Mouse (Mus musculus): ENCODE results near the gene Grk5. TPM values are rescaled to one million over a fixed set of nuclear protein-coding genes. Genes with fewer than 3 reads are reported as not detected.
A peak's percentile ranks its signal among the peaks of the same experiment; 100 is the strongest.

The Grk5 gene
- polyA plus RNA-seq, 1 experiment from 2014 or later: 2.7 TPM

DNA sequence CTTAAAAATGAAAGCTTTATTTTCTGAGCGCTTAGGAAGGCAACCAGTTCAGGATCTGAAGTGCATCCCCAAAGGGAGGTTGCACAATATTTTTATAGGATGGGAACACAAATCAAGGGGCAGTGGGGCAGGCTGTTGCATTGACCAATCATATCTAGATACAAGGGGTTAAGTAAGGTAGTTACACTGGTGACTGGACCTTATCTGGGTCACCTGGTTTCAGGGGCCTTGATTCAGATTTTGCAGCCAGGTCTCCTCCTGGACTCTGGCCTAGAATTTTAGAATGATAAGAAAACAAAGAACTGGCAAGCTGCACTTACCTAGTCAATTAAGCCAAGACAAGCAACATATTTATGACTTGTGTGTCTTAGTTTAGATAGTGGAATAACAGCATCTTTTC, 161.6 kb downstream of the Grk5 start:
- WGBS: 96% methylated on average over 1 of the region's 1 CpGs
- Histone ChIP-seq H3K4me3 (no peak overlapping the region), H3K36me3 (no peaks in the 10 kb centered on the region), H3K4me2 (no peak overlapping the region), H3K4me1 (replicated peaks) (no peaks in the 10 kb centered on the region), H3K9ac (no peak overlapping the region), H3K9me3 (0 out of 2 replicates have a peak, but pooled peaks cover 4% of the 10 kb centered on the region), H3K27ac (replicated peaks) (no peak overlapping the region), H3K27me3 (no peaks in the 10 kb centered on the region)
- ATAC-seq (ENCODE audit: low read depth): no peak

DNA sequence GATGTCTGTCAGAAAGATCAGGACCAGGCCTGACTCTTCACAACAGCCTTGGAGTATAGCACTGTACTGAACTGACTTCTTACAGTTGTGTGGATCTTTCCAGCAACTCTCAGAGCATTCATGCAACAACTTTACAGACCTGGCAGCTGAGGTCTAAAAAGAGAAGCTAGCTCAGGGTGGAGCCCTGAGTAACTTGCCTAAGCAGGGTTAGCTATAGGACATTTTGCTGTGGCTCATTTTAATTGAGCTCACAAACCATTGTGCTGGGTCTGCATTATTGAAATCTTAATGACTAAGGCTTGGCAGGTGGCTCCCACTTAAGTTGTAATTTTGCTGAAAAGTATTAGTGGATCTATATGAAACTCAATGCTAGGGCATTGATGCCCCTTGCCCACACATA, 162.5 kb downstream of the Grk5 start:
- 0 out of 2 replicates have a peak, but pooled peaks cover 4% of the 10 kb centered on the region for H3K9me3 ChIP-seq
- H3K36me3 ChIP-seq: no peaks in the 10 kb centered on the region
- H3K9ac ChIP-seq: no peak overlapping the region
- peaks cover 1% of the 10 kb centered on the region; the same call in 1 of the 2 replicates for H3K4me1 ChIP-seq (replicated peaks)
- ATAC-seq (ENCODE audit: low read depth): no peak
- H3K4me2 ChIP-seq: no peak overlapping the region
- H3K27me3 ChIP-seq: no peaks in the 10 kb centered on the region
- H3K27ac ChIP-seq (replicated peaks): no peak overlapping the region
- no peak overlapping the region for H3K4me3 ChIP-seq

DNA sequence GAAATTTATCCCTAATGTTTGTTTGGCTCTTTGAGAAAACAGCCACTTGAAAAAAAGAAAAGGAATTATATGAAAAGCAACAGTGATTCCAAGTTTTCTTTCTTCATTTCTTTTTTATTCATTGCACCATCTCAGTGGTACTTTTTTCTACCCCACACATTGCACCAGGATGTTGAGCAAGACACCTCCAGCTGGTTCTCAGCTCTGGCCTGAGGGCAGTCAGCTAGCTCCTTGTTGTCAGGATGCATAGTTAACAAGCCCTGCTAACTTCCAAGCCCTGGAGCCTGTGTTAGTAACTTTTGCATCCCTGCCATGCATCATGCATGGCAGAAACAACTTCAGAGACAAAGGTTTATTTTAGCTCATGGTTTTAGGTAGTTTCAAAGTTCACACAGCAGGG, 163.2 kb downstream of the Grk5 start:
- no peak overlapping the region for H3K9ac ChIP-seq
- no peak for ATAC-seq (ENCODE audit: low read depth)
- H3K4me1 ChIP-seq (replicated peaks): peaks cover 6% of the 10 kb centered on the region; the same call in 1 of the 2 replicates
- no peak overlapping the region for H3K4me2 ChIP-seq
- H3K4me3 ChIP-seq: no peak overlapping the region
- no peaks in the 10 kb centered on the region for H3K27me3 ChIP-seq
- no peaks in the 10 kb centered on the region for H3K36me3 ChIP-seq
- no peak overlapping the region for H3K27ac ChIP-seq (replicated peaks)
- H3K9me3 ChIP-seq: 0 out of 2 replicates have a peak, but pooled peaks cover 4% of the 10 kb centered on the region

DNA sequence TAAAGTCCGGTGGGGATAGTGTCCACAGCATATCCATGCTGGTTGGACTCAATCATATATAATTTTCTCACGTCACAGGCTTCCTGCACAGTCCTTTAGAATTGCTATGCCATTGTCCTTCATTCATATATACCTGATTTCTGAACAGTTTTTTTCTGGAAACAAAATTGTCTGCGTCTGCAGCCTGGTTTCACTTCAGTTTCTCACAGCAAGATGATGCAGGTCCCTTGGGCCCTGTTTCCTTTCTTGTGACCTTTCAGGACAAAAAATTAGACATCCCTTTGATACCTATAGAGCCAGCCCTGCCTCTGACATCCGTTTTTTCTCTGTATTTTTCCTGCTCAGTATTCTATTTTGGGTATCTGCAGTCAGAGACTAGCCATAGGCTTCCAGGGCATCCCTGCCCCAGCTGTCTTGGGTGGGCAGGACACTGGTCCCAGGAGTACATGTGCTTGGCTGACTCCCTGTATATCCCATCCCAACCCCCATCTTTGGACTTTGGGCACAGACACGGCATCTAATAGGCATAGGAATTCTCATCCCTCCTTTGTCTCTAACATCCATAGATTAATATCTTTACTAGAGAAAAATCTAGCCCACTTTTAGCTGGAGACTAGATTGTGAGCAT, 167.3 kb downstream of the Grk5 start:
- Histone ChIP-seq H3K27ac (replicated peaks) (no peak overlapping the region), H3K27me3 (no peaks in the 10 kb centered on the region)
- WGBS: 76% methylated on average over 5 of the region's 5 CpGs

DNA sequence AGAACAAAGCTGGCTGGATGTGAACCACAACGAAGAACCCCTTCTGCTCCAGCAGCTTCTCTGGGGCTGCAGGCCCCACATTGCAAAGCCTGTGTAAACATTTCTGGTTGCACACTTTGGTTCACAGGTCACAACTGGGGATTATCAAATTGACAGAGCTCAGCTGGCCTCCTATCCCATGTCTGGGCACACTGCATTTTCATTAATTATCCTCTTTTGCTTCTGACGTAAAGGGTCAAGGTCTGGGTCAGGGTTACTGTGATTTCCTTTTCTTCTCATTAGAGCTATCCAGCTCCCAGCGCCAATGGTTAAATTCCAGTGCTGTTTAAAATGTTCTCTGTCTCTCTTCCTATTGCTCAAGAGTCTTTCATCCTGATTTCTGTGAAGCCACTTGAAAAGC, 168.0 kb downstream of the Grk5 start:
- Histone ChIP-seq H3K27me3 (no peaks in the 10 kb centered on the region), H3K27ac (replicated peaks) (no peak overlapping the region), H3K4me2 (no peak overlapping the region), H3K9me3 (0 out of 2 replicates have a peak, but pooled peaks cover 4% of the 10 kb centered on the region), H3K4me1 (replicated peaks) (peaks cover 6% of the 10 kb centered on the region; the same call in 1 of the 2 replicates), H3K4me3 (no peak overlapping the region), H3K9ac (no peak overlapping the region), H3K36me3 (no peaks in the 10 kb centered on the region)
- no peak for ATAC-seq (ENCODE audit: low read depth)
- 34% methylated on average over 3 of the region's 3 CpGs for WGBS

More for the DNA sequence above, 167.3 kb downstream of the Grk5 start:
- Histone ChIP-seq H3K4me3 (no peak overlapping the region), H3K4me2 (no peak overlapping the region), H3K36me3 (no peaks in the 10 kb centered on the region), H3K4me1 (replicated peaks) (peaks cover 6% of the 10 kb centered on the region; the same call in 1 of the 2 replicates), H3K9me3 (0 out of 2 replicates have a peak, but pooled peaks cover 4% of the 10 kb centered on the region), H3K9ac (no peak overlapping the region)
- ATAC-seq (ENCODE audit: low read depth): no peak

DNA sequence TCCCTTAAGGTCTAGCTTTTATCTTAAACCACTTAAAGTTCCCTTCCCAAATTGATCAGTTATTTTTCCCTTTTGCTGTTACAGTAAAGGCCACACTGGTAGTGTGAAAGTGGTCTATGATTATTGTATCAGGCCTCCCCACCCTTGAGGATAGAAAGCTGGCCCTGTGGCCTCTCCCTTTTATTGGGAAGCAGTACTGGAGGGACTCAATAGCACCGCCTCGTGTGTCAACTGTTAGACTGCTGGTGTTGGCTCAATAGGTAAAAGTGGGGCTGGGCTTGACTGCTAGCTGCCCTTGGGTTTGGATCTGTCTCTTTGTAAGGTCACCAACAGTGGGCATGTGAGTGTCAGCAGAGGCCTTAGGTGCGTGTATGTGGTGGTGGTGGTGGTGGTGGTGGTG, 174.8 kb downstream of the Grk5 start:
- WGBS: 92% methylated on average over 3 of the region's 3 CpGs
- H3K9ac ChIP-seq: no peak overlapping the region
- H3K27ac ChIP-seq (replicated peaks): no peak overlapping the region
- no peaks in the 10 kb centered on the region for H3K4me1 ChIP-seq (replicated peaks)
- no peaks in the 10 kb centered on the region for H3K27me3 ChIP-seq
- no peak overlapping the region for H3K4me2 ChIP-seq
- H3K9me3 ChIP-seq: no peaks in the 10 kb centered on the region
- no peak for ATAC-seq (ENCODE audit: low read depth)
- H3K4me3 ChIP-seq: no peak overlapping the region
- 0 out of 2 replicates have a peak, but pooled peaks cover 3% of the 10 kb centered on the region for H3K36me3 ChIP-seq

DNA sequence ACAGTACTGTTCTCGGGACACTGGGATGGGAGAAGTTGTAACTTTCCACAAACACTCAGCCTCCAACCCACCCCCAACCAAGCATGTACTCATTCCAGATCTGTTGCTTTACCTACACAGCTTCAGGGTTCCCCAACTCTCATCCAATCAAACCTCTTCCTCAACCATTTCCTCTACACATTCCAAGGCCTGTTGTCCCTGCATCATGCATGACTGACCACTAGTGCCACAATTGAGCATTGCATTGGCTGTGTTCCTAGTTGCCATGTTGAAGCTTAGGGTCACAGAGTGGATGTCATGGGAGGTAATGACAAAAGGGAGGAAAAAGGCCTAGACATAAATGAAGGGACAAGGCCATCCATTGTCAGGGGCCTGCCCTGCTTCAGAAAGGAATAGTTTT, 175.5 kb downstream of the Grk5 start:
- 77% methylated on average over 1 of the region's 1 CpGs for WGBS
- no peak overlapping the region for H3K4me2 ChIP-seq
- ATAC-seq (ENCODE audit: low read depth): no peak
- H3K36me3 ChIP-seq: 0 out of 2 replicates have a peak, but pooled peaks cover 3% of the 10 kb centered on the region
- H3K4me3 ChIP-seq: no peak overlapping the region
- no peaks in the 10 kb centered on the region for H3K4me1 ChIP-seq (replicated peaks)
- H3K9ac ChIP-seq: no peak overlapping the region
- H3K27me3 ChIP-seq: no peaks in the 10 kb centered on the region
- no peaks in the 10 kb centered on the region for H3K9me3 ChIP-seq
- H3K27ac ChIP-seq (replicated peaks): no peak overlapping the region

DNA sequence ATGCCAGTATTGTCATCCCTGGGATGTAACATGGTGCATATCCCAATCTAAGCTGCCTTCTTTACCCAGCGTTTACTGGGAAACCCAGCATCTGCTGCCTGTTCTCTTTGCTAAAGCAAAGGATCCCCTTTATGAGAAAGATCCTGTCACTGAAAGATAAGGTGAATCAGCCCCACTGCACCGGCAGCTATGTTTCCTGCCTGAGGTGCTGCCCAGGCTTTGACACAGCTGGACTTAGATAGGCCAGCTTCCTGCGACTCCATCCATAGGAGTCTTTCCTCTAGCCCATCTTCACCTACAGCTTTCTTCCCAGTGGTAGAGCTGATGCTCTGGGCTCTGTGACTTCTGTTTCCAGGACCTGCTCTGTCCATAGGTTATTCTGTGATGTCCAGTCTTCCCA, 189.1 kb downstream of the Grk5 start:
- Histone ChIP-seq H3K4me1 (replicated peaks) (no peaks in the 10 kb centered on the region), H3K9me3 (no peaks in the 10 kb centered on the region), H3K27me3 (no peaks in the 10 kb centered on the region), H3K4me3 (no peak overlapping the region), H3K9ac (no peak overlapping the region), H3K27ac (replicated peaks) (no peak overlapping the region), H3K4me2 (no peak overlapping the region), H3K36me3 (peaks cover 26% of the 10 kb centered on the region)
- WGBS: 94% methylated on average over 3 of the region's 3 CpGs
- no peak for ATAC-seq (ENCODE audit: low read depth)

DNA sequence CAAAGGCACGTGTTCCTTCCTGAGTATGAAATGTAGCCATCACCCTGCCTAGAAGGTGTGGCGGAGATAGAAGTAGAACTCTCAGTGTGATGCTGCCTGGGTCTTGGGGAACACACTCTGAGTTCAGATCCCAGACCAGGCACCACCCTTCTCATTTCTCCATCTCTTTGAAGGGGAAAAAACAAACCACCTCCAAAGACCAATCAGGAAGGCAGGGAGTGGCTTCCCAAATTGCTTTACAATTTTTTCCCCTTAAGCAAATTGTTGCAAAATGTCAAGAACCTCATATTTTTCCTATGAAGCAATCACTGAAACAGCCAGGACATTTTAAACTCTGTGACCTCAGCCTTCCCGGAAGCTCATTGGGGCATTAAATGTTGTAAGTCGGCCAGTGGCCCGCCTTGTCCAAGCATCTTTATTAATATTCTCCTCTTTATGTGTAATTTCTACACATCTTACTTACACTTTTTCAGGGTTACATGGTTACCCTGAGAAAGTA, 190.8 kb downstream of the Grk5 start:
- Histone ChIP-seq H3K9ac (no peak overlapping the region), H3K4me2 (no peak overlapping the region), H3K27ac (replicated peaks) (no peak overlapping the region), H3K36me3 (peaks cover 24% of the 10 kb centered on the region), H3K4me1 (replicated peaks) (no peaks in the 10 kb centered on the region), H3K9me3 (no peaks in the 10 kb centered on the region), H3K4me3 (no peak overlapping the region), H3K27me3 (no peaks in the 10 kb centered on the region)
- WGBS: 91% methylated on average over 5 of the region's 5 CpGs
- no peak for ATAC-seq (ENCODE audit: low read depth)

DNA sequence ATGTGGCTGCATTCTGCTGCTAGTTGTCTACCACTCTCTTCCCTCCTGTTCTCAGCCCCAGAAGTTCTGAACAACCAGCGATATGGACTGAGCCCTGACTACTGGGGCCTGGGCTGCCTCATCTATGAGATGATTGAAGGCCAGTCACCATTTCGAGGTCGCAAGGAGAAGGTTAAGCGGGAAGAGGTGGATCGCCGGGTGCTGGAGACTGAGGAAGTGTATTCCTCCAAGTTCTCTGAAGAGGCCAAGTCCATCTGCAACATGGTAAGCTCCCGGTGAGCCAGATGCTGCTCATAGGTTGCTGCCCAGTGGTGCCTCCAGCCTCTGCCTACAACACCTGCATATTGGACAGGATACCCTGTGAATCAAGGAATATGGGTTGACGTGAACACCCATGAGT, 193.5 kb downstream of the Grk5 start:
- ATAC-seq (ENCODE audit: low read depth): no peak

DNA sequence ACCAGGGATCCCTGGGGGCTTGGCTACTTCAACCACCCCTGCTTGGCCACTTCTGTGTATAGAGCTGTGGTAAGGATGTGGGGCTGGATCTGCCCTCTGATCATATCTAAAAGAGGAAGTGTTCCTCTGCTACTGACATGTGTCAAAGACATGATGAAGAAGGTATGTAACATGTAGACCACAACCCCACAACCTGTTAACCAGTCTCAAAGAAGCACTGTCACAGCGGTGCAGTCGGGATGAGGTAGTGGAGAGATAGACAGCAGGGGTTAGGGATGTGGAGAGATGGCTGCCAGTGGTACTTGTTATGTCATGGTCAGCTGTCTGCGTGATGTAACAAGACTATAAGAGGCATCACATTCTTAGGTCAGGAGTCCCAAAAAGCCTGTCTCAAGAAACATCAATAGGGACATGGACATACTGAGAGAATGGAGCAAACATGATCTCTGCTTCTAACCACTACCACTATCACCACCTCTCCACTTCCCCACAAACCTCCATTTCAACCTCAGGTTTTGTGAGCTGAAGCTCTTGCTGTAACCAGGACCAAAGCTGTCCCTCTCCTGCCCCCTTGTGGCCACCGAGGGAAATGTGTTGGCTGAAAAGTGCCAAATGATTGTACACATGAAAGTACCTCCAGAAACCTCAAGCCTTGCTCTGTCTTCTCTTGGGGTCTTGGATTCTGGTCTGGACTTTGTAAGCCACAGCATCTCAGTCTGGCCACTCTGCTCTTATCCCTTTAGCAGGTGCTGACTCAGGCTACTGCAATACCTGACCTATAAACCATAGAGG, 194.8 kb downstream of the Grk5 start:
- Histone ChIP-seq H3K36me3 (peaks cover 37% of the 10 kb centered on the region), H3K27me3 (no peaks in the 10 kb centered on the region), H3K9me3 (no peaks in the 10 kb centered on the region), H3K4me1 (replicated peaks) (no peaks in the 10 kb centered on the region), H3K27ac (replicated peaks) (no peak overlapping the region), H3K4me2 (no peak overlapping the region), H3K9ac (no peak overlapping the region), H3K4me3 (no peak overlapping the region)
- peak; percentile 90 for ATAC-seq (ENCODE audit: low read depth)
- 46% methylated on average over 4 of the region's 4 CpGs for WGBS

More for the DNA sequence above, 193.5 kb downstream of the Grk5 start:
- Histone ChIP-seq H3K4me1 (replicated peaks) (no peaks in the 10 kb centered on the region), H3K9ac (no peak overlapping the region), H3K4me3 (no peak overlapping the region), H3K9me3 (no peaks in the 10 kb centered on the region), H3K4me2 (no peak overlapping the region), H3K36me3 (peaks cover 31% of the 10 kb centered on the region), H3K27me3 (no peaks in the 10 kb centered on the region), H3K27ac (replicated peaks) (no peak overlapping the region)
- WGBS: 94% methylated on average over 8 of the region's 8 CpGs

DNA sequence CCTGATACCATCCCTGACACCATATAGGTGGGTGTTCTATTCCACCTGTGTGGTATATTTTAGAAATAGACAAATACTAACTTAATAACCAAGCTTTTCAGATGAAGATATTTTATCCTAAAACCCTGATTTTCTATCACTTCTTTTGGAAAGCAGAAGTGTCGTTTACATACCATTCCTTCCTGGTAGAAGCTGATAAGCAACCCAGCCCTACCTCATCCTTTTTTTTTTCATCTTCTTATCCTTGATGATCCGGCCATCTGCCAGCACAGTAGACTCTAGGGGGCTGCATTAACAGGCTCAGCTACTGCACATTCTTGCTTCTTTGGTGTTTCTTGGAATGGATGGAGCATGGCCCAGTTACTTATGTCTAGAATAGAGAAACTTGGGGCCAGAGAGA, 195.7 kb downstream of the Grk5 start:
- Histone ChIP-seq H3K27ac (replicated peaks) (no peak overlapping the region), H3K4me1 (replicated peaks) (no peaks in the 10 kb centered on the region)
- 80% methylated on average over 2 of the region's 2 CpGs for whole genome bisulfite sequencing

More for the DNA sequence above, 195.7 kb downstream of the Grk5 start:
- no peaks in the 10 kb centered on the region for H3K27me3 ChIP-seq
- no peak overlapping the region for H3K4me3 ChIP-seq
- H3K4me2 ChIP-seq: no peak overlapping the region
- H3K9me3 ChIP-seq: no peaks in the 10 kb centered on the region
- no peak for ATAC-seq (ENCODE audit: low read depth)
- peaks cover 43% of the 10 kb centered on the region for H3K36me3 ChIP-seq
- H3K9ac ChIP-seq: no peak overlapping the region

Data from neural tube, embryonic 13.5 days (tissue).